Mouse (Mus musculus) duodenum, adult 2 months (tissue): ENCODE measurements around the gene 1700049E17Rik2. TPM values are rescaled to one million over a fixed set of nuclear protein-coding genes. Genes with fewer than 3 reads are reported as not detected.

Experiments
- polyA plus RNA-seq: library from polyadenylated mRNA; depleted of rRNA; stranded (reverse); fragments of >200 nt; gene quantifications from 2 replicates; pipeline ENCODE4 v1.2.3, GENCODE M21; 2012; ENCODE audit warnings: low replicate concordance; rRNA removed

The 1700049E17Rik2 gene
- not detected in 2 replicates for polyA plus RNA-seq

DNA sequence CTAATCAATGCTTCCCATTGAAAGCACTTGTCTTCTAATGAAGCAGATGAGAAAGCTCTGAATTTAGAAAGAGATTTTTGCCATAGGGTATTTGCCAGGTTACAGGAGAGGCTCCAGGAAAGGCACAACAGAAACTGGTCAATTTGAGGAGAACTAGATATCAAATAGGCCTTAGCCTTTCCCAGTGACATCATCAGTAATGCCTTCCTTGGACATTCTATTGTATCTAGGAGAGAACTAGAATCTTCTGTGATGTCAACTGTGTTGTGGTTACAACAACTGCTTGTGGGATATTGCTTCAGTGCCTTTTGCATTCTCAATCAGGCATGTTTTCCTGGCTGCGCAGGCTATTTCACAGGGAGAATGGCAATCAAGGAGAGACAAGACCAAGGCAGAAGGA lies at the start of gene 1700049E17Rik2:
Gene 1700049E17Rik2, plus strand, starts transcription at position 301 of the 400 bp plus-strand sequence.

DNA sequence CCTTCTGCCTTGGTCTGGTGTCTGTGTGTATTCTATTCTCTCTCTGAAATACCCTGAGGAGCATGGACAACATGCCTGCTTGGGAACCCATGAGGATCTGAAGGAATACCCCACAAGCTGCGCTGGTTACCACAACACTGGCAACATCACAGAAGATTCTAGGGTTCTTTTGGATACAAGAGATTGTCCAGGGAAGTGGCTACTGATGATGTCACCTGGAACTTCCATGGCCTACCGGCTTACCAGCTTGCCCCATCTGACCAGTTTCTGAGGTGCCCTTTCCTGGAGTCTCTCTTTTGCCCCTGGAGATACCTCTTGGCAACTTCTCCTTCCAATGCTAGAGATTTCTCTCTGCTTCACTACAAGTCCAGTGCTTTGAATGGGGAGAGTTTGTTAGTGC lies 17.5 kb upstream of the 1700049E17Rik2 start, which contains the start of gene Gm7970:
Gene Gm7970, minus strand, starts transcription at position 101 of the 400 bp plus-strand sequence.

DNA sequence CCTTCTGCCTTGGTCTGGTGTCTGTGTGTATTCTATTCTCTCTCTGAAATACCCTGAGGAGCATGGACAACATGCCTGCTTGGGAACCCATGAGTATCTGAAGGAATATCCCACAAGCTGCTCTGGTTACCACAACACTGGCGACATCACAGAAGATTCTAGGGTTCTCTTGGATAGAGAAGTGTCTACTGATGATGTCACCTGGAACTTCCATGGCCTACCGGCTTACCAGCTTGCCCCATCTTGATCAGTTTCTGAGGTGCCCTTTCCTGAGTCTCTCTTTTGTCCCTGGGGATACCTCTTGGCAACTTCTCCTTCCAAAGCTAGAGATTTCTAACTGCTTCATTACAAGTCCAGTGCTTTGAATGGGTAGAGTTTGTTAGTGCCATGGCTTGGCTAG lies 51.5 kb downstream of the 1700049E17Rik2 start, which contains the start of gene Gm3072:
Gene Gm3072, minus strand, starts transcription at position 101 of the 400 bp plus-strand sequence.

Other genes with a start within 250 kb of the 1700049E17Rik2 start
- not detected in 2 replicates for gene Gm5798, start 224.6 kb upstream of the 1700049E17Rik2 start, polyA plus RNA-seq
- not detected in 2 replicates for gene Gm7945, start 186.8 kb upstream of the 1700049E17Rik2 start, polyA plus RNA-seq
- not detected in 2 replicates for gene Gm6482, start 164.9 kb upstream of the 1700049E17Rik2 start, polyA plus RNA-seq
- gene Gm7954, start 119.7 kb upstream of the 1700049E17Rik2 start, polyA plus RNA-seq, result not detected in 2 replicates
- not detected in 2 replicates for gene Gm3486, start 83.7 kb upstream of the 1700049E17Rik2 start, polyA plus RNA-seq
- gene Gm7970, start 17.6 kb upstream of the 1700049E17Rik2 start, polyA plus RNA-seq, result not detected in 2 replicates
- gene Gm3072, start 51.4 kb downstream of the 1700049E17Rik2 start, polyA plus RNA-seq, result not detected in 2 replicates
- gene Gm3676, start 73.3 kb downstream of the 1700049E17Rik2 start, polyA plus RNA-seq, result not detected in 2 replicates
- gene Gm8068, start 128.7 kb downstream of the 1700049E17Rik2 start, polyA plus RNA-seq, result not detected in 2 replicates
- gene Gm7929, start 177.4 kb downstream of the 1700049E17Rik2 start, polyA plus RNA-seq, result not detected in 2 replicates
- gene Gm47189, start 199.2 kb downstream of the 1700049E17Rik2 start, polyA plus RNA-seq, result not detected in 2 replicates